Mouse (Mus musculus): ENCODE data around the gene Asb18. TPM values are rescaled to one million over a fixed set of nuclear protein-coding genes. Genes with fewer than 3 reads are reported as not detected.

Gene Asb18
- total RNA-seq, 1 experiment = not detected

GRCm38 (mm10) chr1:89921806-89922205 is 92.7 kb downstream of the Asb18 start:
- no peak overlapping the region for H3K4me3 ChIP-seq (ENCODE audit: insufficient read depth in 1 of 2, low read depth in 1 of 2, low read length in 2 of 2, poor library complexity in 1 of 2, severe bottlenecking in 1 of 2)
- H3K36me3 ChIP-seq (ENCODE audit: control insufficient read depth, insufficient read depth, low read length, poor library complexity, severe bottlenecking) = peaks cover 2% of the 10 kb centered on the region; the same call in 1 of the 2 replicates

GRCm38 (mm10) chr1:89919206-89919605 is 95.3 kb downstream of the Asb18 start:
- no peaks in the 10 kb centered on the region for H3K36me3 ChIP-seq (ENCODE audit: control insufficient read depth, insufficient read depth, low read length, poor library complexity, severe bottlenecking)
- peaks cover 5 to 15% of the 10 kb centered on the region in 2 experiments; a peak in 2 of 4 replicates for H3K4me1 ChIP-seq (ENCODE audit: control insufficient read depth in 2 of 2, insufficient read depth in 2 of 2, low read length in 2 of 2, poor library complexity in 1 of 2)
- DNase-seq (ENCODE audit: low read depth, low spot score) = no peak
- H3K9ac ChIP-seq (ENCODE audit: insufficient read depth, low read depth, low read length, poor library complexity, severe bottlenecking) = no peak overlapping the region
- TF ChIP-seq HCFC1 (IDR thresholded peaks at IDR 0.05; ENCODE audit: borderline replicate concordance, insufficient read depth, low read length) (no peak), ZNF384 (IDR thresholded peaks at IDR 0.05; ENCODE audit: low read depth, low read length) (no peak), CHD2 (IDR thresholded peaks at IDR 0.05; ENCODE audit: low read depth, low read length) (no peak), ZC3H11A (IDR thresholded peaks at IDR 0.05; ENCODE audit: borderline replicate concordance, low read depth, low read length) (no peak), MAFK (IDR thresholded peaks at IDR 0.05; ENCODE audit: insufficient read depth, low read depth, low read length) (no peak)
- in situ Hi-C loops (cut with MboI; ENCODE audit: low sequenced_read_pairs in 2 of 2, unreplicated experiment in 2 of 2) = no loop called here
- no peak overlapping the region for H3K4me3 ChIP-seq (ENCODE audit: insufficient read depth in 1 of 2, low read depth in 1 of 2, low read length in 2 of 2, poor library complexity in 1 of 2, severe bottlenecking in 1 of 2)
- no peak overlapping the region for H3K27ac ChIP-seq (ENCODE audit: insufficient read depth, low read depth, low read length, poor library complexity, severe bottlenecking)
- no peaks in the 10 kb centered on the region for H3K9me3 ChIP-seq (ENCODE audit: control insufficient read depth, insufficient read depth, low read depth, low read length)

More at GRCm38 (mm10) chr1:89921806-89922205, 92.7 kb downstream of the Asb18 start:
- TF ChIP-seq CHD2 (IDR thresholded peaks at IDR 0.05; ENCODE audit: low read depth, low read length) (no peak), ZC3H11A (IDR thresholded peaks at IDR 0.05; ENCODE audit: borderline replicate concordance, low read depth, low read length) (no peak)
- H3K4me1 ChIP-seq (ENCODE audit: control insufficient read depth in 2 of 2, insufficient read depth in 2 of 2, low read length in 2 of 2, poor library complexity in 1 of 2) = peaks cover 5 to 25% of the 10 kb centered on the region in 2 experiments; a peak in 2 of 4 replicates
- H3K9ac ChIP-seq (ENCODE audit: insufficient read depth, low read depth, low read length, poor library complexity, severe bottlenecking) = no peak overlapping the region
- no peaks in the 10 kb centered on the region for H3K9me3 ChIP-seq (ENCODE audit: control insufficient read depth, insufficient read depth, low read depth, low read length)
- in situ Hi-C loops (cut with MboI; ENCODE audit: low sequenced_read_pairs in 2 of 2, unreplicated experiment in 2 of 2) = no loop called here
- no peak for DNase-seq (ENCODE audit: low read depth, low spot score)
- no peak overlapping the region for H3K27ac ChIP-seq (ENCODE audit: insufficient read depth, low read depth, low read length, poor library complexity, severe bottlenecking)

- TF ChIP-seq MAFK (IDR thresholded peaks at IDR 0.05; ENCODE audit: insufficient read depth, low read depth, low read length) = no peak
- TF ChIP-seq HCFC1 (IDR thresholded peaks at IDR 0.05; ENCODE audit: borderline replicate concordance, insufficient read depth, low read length) = no peak
- TF ChIP-seq ZC3H11A (IDR thresholded peaks at IDR 0.05; ENCODE audit: borderline replicate concordance, low read depth, low read length) = no peak
- no peak for TF ChIP-seq ZNF384 (IDR thresholded peaks at IDR 0.05; ENCODE audit: low read depth, low read length)
- TF ChIP-seq CHD2 (IDR thresholded peaks at IDR 0.05; ENCODE audit: low read depth, low read length) = no peak
Observed at GRCm38 (mm10) chr1:89918111-89918510, 96.4 kb downstream of the Asb18 start.

GRCm38 (mm10) chr1:89913611-89914010 is 100.9 kb downstream of the Asb18 start:
- Histone ChIP-seq H3K4me3 (ENCODE audit: insufficient read depth in 1 of 2, low read depth in 1 of 2, low read length in 2 of 2, poor library complexity in 1 of 2, severe bottlenecking in 1 of 2) (no peak overlapping the region), H3K9me3 (ENCODE audit: control insufficient read depth, insufficient read depth, low read depth, low read length) (no peaks in the 10 kb centered on the region), H3K36me3 (ENCODE audit: control insufficient read depth, insufficient read depth, low read length, poor library complexity, severe bottlenecking) (no peaks in the 10 kb centered on the region), H3K4me1 (ENCODE audit: control insufficient read depth in 2 of 2, insufficient read depth in 2 of 2, low read length in 2 of 2, poor library complexity in 1 of 2) (peaks cover 2 to 21% of the 10 kb centered on the region in 2 experiments; a peak in 3 of 4 replicates), H3K27ac (ENCODE audit: insufficient read depth, low read depth, low read length, poor library complexity, severe bottlenecking) (no peak overlapping the region), H3K9ac (ENCODE audit: insufficient read depth, low read depth, low read length, poor library complexity, severe bottlenecking) (no peak overlapping the region)
- DNase-seq (ENCODE audit: low read depth, low spot score) = no peak
- in situ Hi-C loops (cut with MboI; ENCODE audit: low sequenced_read_pairs in 2 of 2, unreplicated experiment in 2 of 2) = no loop called here
- TF ChIP-seq CHD2 (IDR thresholded peaks at IDR 0.05; ENCODE audit: low read depth, low read length) (no peak), ZNF384 (IDR thresholded peaks at IDR 0.05; ENCODE audit: low read depth, low read length) (no peak), HCFC1 (IDR thresholded peaks at IDR 0.05; ENCODE audit: borderline replicate concordance, insufficient read depth, low read length) (no peak), ZC3H11A (IDR thresholded peaks at IDR 0.05; ENCODE audit: borderline replicate concordance, low read depth, low read length) (no peak), MAFK (IDR thresholded peaks at IDR 0.05; ENCODE audit: insufficient read depth, low read depth, low read length) (no peak)

More at GRCm38 (mm10) chr1:89918111-89918510, 96.4 kb downstream of the Asb18 start:
- no peak for DNase-seq (ENCODE audit: low read depth, low spot score)
- no peak overlapping the region for H3K27ac ChIP-seq (ENCODE audit: insufficient read depth, low read depth, low read length, poor library complexity, severe bottlenecking)
- H3K9ac ChIP-seq (ENCODE audit: insufficient read depth, low read depth, low read length, poor library complexity, severe bottlenecking) = no peak overlapping the region
- H3K4me3 ChIP-seq (ENCODE audit: insufficient read depth in 1 of 2, low read depth in 1 of 2, low read length in 2 of 2, poor library complexity in 1 of 2, severe bottlenecking in 1 of 2) = no peak overlapping the region
- H3K36me3 ChIP-seq (ENCODE audit: control insufficient read depth, insufficient read depth, low read length, poor library complexity, severe bottlenecking) = no peaks in the 10 kb centered on the region
- no peaks in the 10 kb centered on the region for H3K9me3 ChIP-seq (ENCODE audit: control insufficient read depth, insufficient read depth, low read depth, low read length)
- peaks cover under 1 to 14% of the 10 kb centered on the region in 2 experiments; a peak in 3 of 4 replicates for H3K4me1 ChIP-seq (ENCODE audit: control insufficient read depth in 2 of 2, insufficient read depth in 2 of 2, low read length in 2 of 2, poor library complexity in 1 of 2)
- in situ Hi-C loops (cut with MboI; ENCODE audit: low sequenced_read_pairs in 2 of 2, unreplicated experiment in 2 of 2) = no loop called here

DNA sequence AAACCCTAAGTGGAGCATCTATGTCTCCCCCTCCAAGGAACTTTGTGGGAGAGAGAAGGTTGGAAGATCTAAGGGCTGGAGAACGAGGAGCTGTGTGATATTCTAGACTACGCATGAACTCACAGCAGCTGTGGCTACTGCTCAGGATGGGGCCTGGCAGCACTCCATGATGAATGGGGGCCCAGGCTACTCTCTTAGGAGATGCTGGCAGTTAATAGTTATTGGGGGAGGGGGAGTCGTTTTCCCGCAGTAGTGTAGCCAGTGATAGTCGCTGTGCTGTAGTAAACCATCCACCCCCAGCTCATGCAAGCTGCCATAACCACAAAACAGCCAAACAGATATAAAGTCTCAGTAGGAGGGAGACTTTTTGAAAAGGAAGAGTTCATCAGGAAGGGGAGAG is 102.1 kb downstream of the Asb18 start:
- no peaks in the 10 kb centered on the region for H3K36me3 ChIP-seq (ENCODE audit: control insufficient read depth, insufficient read depth, low read length, poor library complexity, severe bottlenecking)
- DNase-seq (ENCODE audit: low read depth, low spot score) = no peak
- TF ChIP-seq HCFC1 (IDR thresholded peaks at IDR 0.05; ENCODE audit: borderline replicate concordance, insufficient read depth, low read length) = no peak
- no peak for TF ChIP-seq ZC3H11A (IDR thresholded peaks at IDR 0.05; ENCODE audit: borderline replicate concordance, low read depth, low read length)
- no peaks in the 10 kb centered on the region for H3K9me3 ChIP-seq (ENCODE audit: control insufficient read depth, insufficient read depth, low read depth, low read length)
- no peak overlapping the region for H3K27ac ChIP-seq (ENCODE audit: insufficient read depth, low read depth, low read length, poor library complexity, severe bottlenecking)
- H3K4me3 ChIP-seq (ENCODE audit: insufficient read depth in 1 of 2, low read depth in 1 of 2, low read length in 2 of 2, poor library complexity in 1 of 2, severe bottlenecking in 1 of 2) = no peak overlapping the region
- in situ Hi-C loops (cut with MboI; ENCODE audit: low sequenced_read_pairs in 2 of 2, unreplicated experiment in 2 of 2) = no loop called here
- no peak overlapping the region for H3K9ac ChIP-seq (ENCODE audit: insufficient read depth, low read depth, low read length, poor library complexity, severe bottlenecking)
- peaks cover 4 to 15% of the 10 kb centered on the region in 2 experiments; a peak in 3 of 4 replicates for H3K4me1 ChIP-seq (ENCODE audit: control insufficient read depth in 2 of 2, insufficient read depth in 2 of 2, low read length in 2 of 2, poor library complexity in 1 of 2)

Data from ES-E14 (cell line).